Mouse (Mus musculus): ENCODE measurements around the gene Stard7. TPM values are rescaled to one million over a fixed set of nuclear protein-coding genes. Genes with fewer than 3 reads are reported as not detected.
"Not testable (repeated sequence)": the region's sequence is repeated elsewhere in the genome, so short reads cannot be mapped to it uniquely, and the experiment has no call there.

Stard7 gene
- polyA plus RNA-seq, 1 experiment from 2014 or later = 103 TPM

DNA sequence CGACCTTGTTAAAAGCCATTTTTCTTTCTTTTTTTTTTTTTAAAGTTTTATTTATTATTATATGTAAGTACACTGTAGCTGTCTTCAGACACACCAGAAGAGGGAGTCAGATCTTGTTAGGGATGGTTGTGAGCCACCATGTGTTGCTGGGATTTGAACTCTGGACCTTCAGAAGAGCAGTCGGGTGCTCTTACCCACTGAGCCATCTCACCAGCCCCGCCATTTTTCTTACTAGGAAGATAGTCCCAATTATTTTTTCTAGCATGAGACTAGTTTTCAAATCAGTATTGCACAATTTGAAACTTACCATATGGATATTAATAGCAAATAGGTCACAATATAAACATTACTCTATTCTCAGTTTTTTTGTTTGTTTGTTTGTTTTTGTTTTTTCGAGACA, 2.0 kb downstream of the Stard7 start:
- not testable (repeated sequence) for H3K4me2 ChIP-seq (ENCODE audit: low read depth, low read length); H3K4me3 ChIP-seq (ENCODE audit: low read depth, low read length); H3K9me3 ChIP-seq (ENCODE audit: control insufficient read depth, low read length); H3K9ac ChIP-seq (replicated peaks; ENCODE audit: low read depth, low read length); H3K36me3 ChIP-seq (ENCODE audit: control insufficient read depth, insufficient read depth, low read length); H3K27ac ChIP-seq (ENCODE audit: low read depth, low read length); H3K27me3 ChIP-seq (ENCODE audit: control insufficient read depth, insufficient read depth, low read length); ATAC-seq (ENCODE audit: low read depth)
- peaks cover 11% of the 10 kb centered on the region; the same call in 1 of the 2 replicates for H3K4me1 ChIP-seq (ENCODE audit: control insufficient read depth, insufficient read depth, low read length)
- 97% methylated on average over 4 of the region's 4 CpGs for WGBS

- no peaks in the 10 kb centered on the region for H3K27me3 ChIP-seq (ENCODE audit: control insufficient read depth, insufficient read depth, low read length)
- no peak overlapping the region for H3K4me3 ChIP-seq (ENCODE audit: low read depth, low read length)
- no peak overlapping the region for H3K27ac ChIP-seq (ENCODE audit: low read depth, low read length)
- H3K4me2 ChIP-seq (ENCODE audit: low read depth, low read length) = no peak overlapping the region
- H3K9ac ChIP-seq (replicated peaks; ENCODE audit: low read depth, low read length) = no peak overlapping the region
- no peaks in the 10 kb centered on the region for H3K36me3 ChIP-seq (ENCODE audit: control insufficient read depth, insufficient read depth, low read length)
- no peak for ATAC-seq (ENCODE audit: low read depth)
- H3K9me3 ChIP-seq (ENCODE audit: control insufficient read depth, low read length) = no peaks in the 10 kb centered on the region
- H3K4me1 ChIP-seq (ENCODE audit: control insufficient read depth, insufficient read depth, low read length) = peaks cover 11% of the 10 kb centered on the region; the same call in 1 of the 2 replicates
- WGBS = 99% methylated on average over 3 of the region's 3 CpGs
These were observed 2.8 kb downstream of the Stard7 start for GRCm38 (mm10) chr2:127272806-127273205.

DNA sequence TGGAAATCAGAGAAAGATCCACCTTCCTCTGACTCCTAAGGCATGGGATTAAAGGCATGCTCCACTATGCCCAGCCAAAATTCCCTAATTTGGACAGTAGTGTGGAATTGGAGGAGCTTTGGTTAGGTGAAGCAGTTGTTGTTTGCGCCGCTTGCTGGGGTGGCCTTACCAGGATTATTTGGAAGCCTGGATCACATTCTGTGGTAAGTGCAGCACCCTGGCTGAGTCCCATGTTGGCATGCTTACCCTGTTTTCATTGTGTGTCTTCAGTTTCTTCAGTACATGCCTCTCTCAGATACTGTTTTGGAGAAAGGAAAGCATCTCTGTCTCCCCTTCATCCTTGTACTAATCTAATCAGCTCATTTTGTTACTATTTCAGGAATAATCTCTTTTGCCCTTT, 4.6 kb downstream of the Stard7 start:
- H3K27me3 ChIP-seq (ENCODE audit: control insufficient read depth, insufficient read depth, low read length) = no peaks in the 10 kb centered on the region
- no peak overlapping the region for H3K4me3 ChIP-seq (ENCODE audit: low read depth, low read length)
- no peak overlapping the region for H3K27ac ChIP-seq (ENCODE audit: low read depth, low read length)
- H3K36me3 ChIP-seq (ENCODE audit: control insufficient read depth, insufficient read depth, low read length) = no peaks in the 10 kb centered on the region
- peaks cover 11% of the 10 kb centered on the region; the same call in 1 of the 2 replicates for H3K4me1 ChIP-seq (ENCODE audit: control insufficient read depth, insufficient read depth, low read length)
- no peak overlapping the region for H3K9ac ChIP-seq (replicated peaks; ENCODE audit: low read depth, low read length)
- H3K4me2 ChIP-seq (ENCODE audit: low read depth, low read length) = no peak overlapping the region
- WGBS = 90% methylated on average over 2 of the region's 2 CpGs
- H3K9me3 ChIP-seq (ENCODE audit: control insufficient read depth, low read length) = no peaks in the 10 kb centered on the region
- ATAC-seq (ENCODE audit: low read depth) = no peak

DNA sequence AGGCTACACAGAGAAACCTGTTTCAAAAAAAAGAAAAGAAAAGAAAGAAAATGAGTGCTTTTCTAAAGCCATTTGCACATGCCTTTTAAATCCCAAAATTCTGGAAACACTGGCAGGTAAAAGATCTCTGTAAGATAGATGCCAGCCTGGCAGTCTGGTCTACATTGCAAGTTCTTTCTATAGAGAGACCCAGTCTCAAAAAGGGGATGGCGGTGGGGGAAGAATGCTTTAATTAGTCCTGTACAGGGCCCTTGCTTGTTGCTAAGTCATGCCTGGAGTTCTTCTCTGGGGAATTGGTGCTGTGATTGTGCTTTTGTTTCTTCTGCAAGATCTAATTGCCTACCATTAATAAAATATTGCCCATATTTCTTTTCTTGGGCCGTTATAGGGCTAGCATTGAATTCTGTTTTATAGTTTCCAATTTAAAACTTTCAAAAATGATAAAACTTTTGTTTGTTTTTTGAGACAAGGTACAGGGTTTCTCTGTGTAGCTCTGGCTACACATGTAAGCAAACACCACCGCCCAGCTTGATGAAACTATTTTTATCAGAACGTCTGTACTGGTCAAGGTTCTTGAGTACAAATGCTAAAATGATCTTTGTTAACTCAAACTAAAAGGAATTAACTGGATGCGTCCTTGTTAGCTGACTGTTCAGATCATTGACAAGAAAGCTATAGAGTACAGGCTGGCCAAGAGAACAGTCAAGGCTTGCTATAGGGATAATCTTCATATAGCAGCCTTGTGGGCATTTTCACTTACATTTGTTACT, 5.7 kb downstream of the Stard7 start:
- Histone ChIP-seq H3K27me3 (ENCODE audit: control insufficient read depth, insufficient read depth, low read length) (no peaks in the 10 kb centered on the region), H3K36me3 (ENCODE audit: control insufficient read depth, insufficient read depth, low read length) (no peaks in the 10 kb centered on the region), H3K9me3 (ENCODE audit: control insufficient read depth, low read length) (no peaks in the 10 kb centered on the region), H3K4me2 (ENCODE audit: low read depth, low read length) (no peak overlapping the region), H3K4me3 (ENCODE audit: low read depth, low read length) (no peak overlapping the region), H3K4me1 (ENCODE audit: control insufficient read depth, insufficient read depth, low read length) (peaks cover 11% of the 10 kb centered on the region; the same call in 1 of the 2 replicates), H3K27ac (ENCODE audit: low read depth, low read length) (no peak overlapping the region), H3K9ac (replicated peaks; ENCODE audit: low read depth, low read length) (no peak overlapping the region)
- no peak for ATAC-seq (ENCODE audit: low read depth)
- WGBS = 74% methylated on average over 5 of the region's 5 CpGs

DNA sequence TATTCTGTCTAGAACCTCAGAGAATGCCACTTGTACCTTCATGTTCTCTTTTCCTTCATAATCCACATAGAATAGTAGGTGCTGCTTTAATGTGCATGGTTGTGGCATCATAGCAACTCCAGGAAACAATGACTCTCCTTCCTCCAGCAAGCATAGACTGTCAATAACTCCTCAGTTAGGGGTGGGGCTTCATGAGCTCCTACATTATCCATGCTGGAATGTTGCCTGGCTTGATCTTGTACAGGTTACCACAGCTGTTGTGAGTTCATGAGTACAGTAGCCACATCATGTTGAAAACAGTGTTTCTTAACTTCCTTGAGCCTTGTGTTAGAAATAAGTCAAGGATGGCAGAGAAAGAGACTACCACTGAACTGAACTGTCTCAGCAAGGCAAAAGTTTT, 8.1 kb downstream of the Stard7 start:
- Histone ChIP-seq H3K4me1 (ENCODE audit: control insufficient read depth, insufficient read depth, low read length) (peaks cover 2% of the 10 kb centered on the region; the same call in 1 of the 2 replicates), H3K9ac (replicated peaks; ENCODE audit: low read depth, low read length) (no peak overlapping the region), H3K4me3 (ENCODE audit: low read depth, low read length) (no peak overlapping the region), H3K4me2 (ENCODE audit: low read depth, low read length) (no peak overlapping the region), H3K9me3 (ENCODE audit: control insufficient read depth, low read length) (no peaks in the 10 kb centered on the region), H3K27ac (ENCODE audit: low read depth, low read length) (no peak overlapping the region), H3K36me3 (ENCODE audit: control insufficient read depth, insufficient read depth, low read length) (no peaks in the 10 kb centered on the region), H3K27me3 (ENCODE audit: control insufficient read depth, insufficient read depth, low read length) (no peaks in the 10 kb centered on the region)
- no peak for ATAC-seq (ENCODE audit: low read depth)

DNA sequence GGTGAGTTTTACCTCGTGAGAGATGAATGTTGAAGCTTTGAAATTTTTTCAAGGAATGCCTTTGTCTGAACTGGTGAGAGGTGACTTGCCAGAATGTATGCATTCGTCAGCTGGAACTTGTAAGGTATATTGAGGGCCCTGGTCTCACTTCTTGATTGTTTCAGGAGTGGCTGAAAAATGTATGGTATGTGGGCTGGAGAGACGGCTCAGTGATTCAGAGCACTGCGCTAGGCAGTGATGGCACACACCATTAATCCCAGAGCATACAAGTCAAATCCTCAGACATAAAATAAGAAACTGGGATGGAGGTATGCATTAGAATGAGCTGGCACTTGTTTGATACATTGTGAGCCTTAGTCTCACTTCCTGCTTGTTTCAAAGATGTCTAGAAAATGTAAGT, 22.2 kb downstream of the Stard7 start:
- WGBS = 88% methylated on average over 4 of the region's 4 CpGs
- H3K27me3 ChIP-seq (ENCODE audit: control insufficient read depth, insufficient read depth, low read length) = no peaks in the 10 kb centered on the region
- no peak overlapping the region for H3K27ac ChIP-seq (ENCODE audit: low read depth, low read length)
- H3K4me2 ChIP-seq (ENCODE audit: low read depth, low read length) = no peak overlapping the region
- no peak overlapping the region for H3K9ac ChIP-seq (replicated peaks; ENCODE audit: low read depth, low read length)
- H3K9me3 ChIP-seq (ENCODE audit: control insufficient read depth, low read length) = no peaks in the 10 kb centered on the region
- peaks cover 46% of the 10 kb centered on the region for H3K36me3 ChIP-seq (ENCODE audit: control insufficient read depth, insufficient read depth, low read length)
- no peak for ATAC-seq (ENCODE audit: low read depth)
- H3K4me1 ChIP-seq (ENCODE audit: control insufficient read depth, insufficient read depth, low read length) = no peaks in the 10 kb centered on the region
- H3K4me3 ChIP-seq (ENCODE audit: low read depth, low read length) = no peak overlapping the region

DNA sequence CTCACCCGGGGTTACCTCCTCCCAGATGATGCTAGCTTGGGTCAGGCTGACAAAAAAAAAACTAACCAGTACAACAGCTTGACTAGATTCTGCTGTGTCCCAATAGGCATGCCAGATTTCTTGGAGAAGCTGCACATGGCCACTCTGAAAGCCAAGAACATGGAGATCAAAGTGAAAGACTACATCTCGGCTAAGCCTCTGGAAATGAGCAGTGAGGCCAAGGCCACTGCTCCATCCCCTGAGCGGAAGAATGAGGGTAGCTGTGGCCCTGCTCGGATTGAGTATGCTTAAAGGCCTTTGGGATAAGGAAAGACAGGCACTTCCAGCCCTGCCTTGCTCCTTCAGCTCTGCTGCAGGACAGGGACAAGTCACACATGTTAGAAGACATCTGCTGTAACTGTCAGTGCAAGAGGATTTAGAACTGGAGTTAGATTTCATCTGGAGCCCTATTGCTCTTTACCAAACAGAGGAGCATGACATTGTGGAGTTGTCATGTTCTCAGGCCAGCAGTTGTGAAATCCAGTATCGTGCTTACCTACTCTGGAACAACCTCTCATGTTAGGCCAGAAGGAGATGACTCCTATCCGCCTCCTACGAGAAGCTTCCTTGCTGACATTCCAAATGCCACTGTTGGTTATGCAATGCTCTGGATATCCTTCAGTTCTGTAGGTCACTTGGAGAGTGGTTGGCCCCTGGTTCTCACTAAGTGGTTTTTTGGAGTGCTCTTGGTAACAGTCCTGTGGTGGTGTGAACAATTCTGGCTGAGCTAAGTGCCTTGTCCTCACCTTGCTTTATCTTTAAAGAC, 27.2 kb downstream of the Stard7 start:
- Histone ChIP-seq H3K4me3 (ENCODE audit: low read depth, low read length) (no peak overlapping the region), H3K36me3 (ENCODE audit: control insufficient read depth, insufficient read depth, low read length) (peaks cover 67% of the 10 kb centered on the region), H3K4me2 (ENCODE audit: low read depth, low read length) (no peak overlapping the region), H3K27ac (ENCODE audit: low read depth, low read length) (no peak overlapping the region), H3K9ac (replicated peaks; ENCODE audit: low read depth, low read length) (no peak overlapping the region), H3K4me1 (ENCODE audit: control insufficient read depth, insufficient read depth, low read length) (no peaks in the 10 kb centered on the region), H3K27me3 (ENCODE audit: control insufficient read depth, insufficient read depth, low read length) (no peaks in the 10 kb centered on the region), H3K9me3 (ENCODE audit: control insufficient read depth, low read length) (no peaks in the 10 kb centered on the region)
- no peak for ATAC-seq (ENCODE audit: low read depth)
- WGBS = 96% methylated on average over 7 of the region's 7 CpGs

GRCm38 (mm10) chr2:127298056-127298455, 28.0 kb downstream of the Stard7 start:
- WGBS = 96% methylated on average over 1 of the region's 1 CpGs
- Histone ChIP-seq H3K27ac (ENCODE audit: low read depth, low read length) (no peak overlapping the region), H3K9me3 (ENCODE audit: control insufficient read depth, low read length) (no peaks in the 10 kb centered on the region), H3K4me2 (ENCODE audit: low read depth, low read length) (no peak overlapping the region), H3K9ac (replicated peaks; ENCODE audit: low read depth, low read length) (no peak overlapping the region), H3K4me3 (ENCODE audit: low read depth, low read length) (no peak overlapping the region), H3K4me1 (ENCODE audit: control insufficient read depth, insufficient read depth, low read length) (no peaks in the 10 kb centered on the region), H3K36me3 (ENCODE audit: control insufficient read depth, insufficient read depth, low read length) (peaks cover 67% of the 10 kb centered on the region), H3K27me3 (ENCODE audit: control insufficient read depth, insufficient read depth, low read length) (no peaks in the 10 kb centered on the region)
- no peak for ATAC-seq (ENCODE audit: low read depth)

GRCm38 (mm10) chr2:127300701-127301100, 30.7 kb downstream of the Stard7 start:
- H3K4me1 ChIP-seq (ENCODE audit: control insufficient read depth, insufficient read depth, low read length) = no peaks in the 10 kb centered on the region
- no peaks in the 10 kb centered on the region for H3K9me3 ChIP-seq (ENCODE audit: control insufficient read depth, low read length)
- H3K9ac ChIP-seq (replicated peaks; ENCODE audit: low read depth, low read length) = no peak overlapping the region
- H3K27me3 ChIP-seq (ENCODE audit: control insufficient read depth, insufficient read depth, low read length) = no peaks in the 10 kb centered on the region
- no peak overlapping the region for H3K4me2 ChIP-seq (ENCODE audit: low read depth, low read length)
- 86% methylated on average over 3 of the region's 3 CpGs for WGBS
- no peak overlapping the region for H3K4me3 ChIP-seq (ENCODE audit: low read depth, low read length)
- peaks cover 50% of the 10 kb centered on the region for H3K36me3 ChIP-seq (ENCODE audit: control insufficient read depth, insufficient read depth, low read length)
- H3K27ac ChIP-seq (ENCODE audit: low read depth, low read length) = no peak overlapping the region
- no peak for ATAC-seq (ENCODE audit: low read depth)

Data from neural tube, embryonic 14.5 days (tissue).